Mouse (Mus musculus): ENCODE measurements around the gene Gsta4. TPM values are rescaled to one million over a fixed set of nuclear protein-coding genes. Genes with fewer than 3 reads are reported as not detected.
"Not testable (repeated sequence)": the region's sequence is repeated elsewhere in the genome, so short reads cannot be mapped to it uniquely, and the experiment has no call there.

The Gsta4 gene
- polyA plus RNA-seq, 1 experiment: 28.1 TPM

- no peak overlapping the region for H3K4me2 ChIP-seq (ENCODE audit: low read depth)
- no peaks in the 10 kb centered on the region for H3K27me3 ChIP-seq (ENCODE audit: control insufficient read depth, insufficient read depth, insufficient read length)
- H3K79me2 ChIP-seq (ENCODE audit: control insufficient read depth, insufficient read depth): no peaks in the 10 kb centered on the region
- no peak overlapping the region for H3ac ChIP-seq (ENCODE audit: control insufficient read depth, insufficient read length)
- no peak for TF ChIP-seq USF1 (IDR thresholded peaks at IDR 0.05; ENCODE audit: low read depth)
- TF ChIP-seq CEBPB (IDR thresholded peaks at IDR 0.05; ENCODE audit: insufficient read depth, poor library complexity, severe bottlenecking): no peak
- TF ChIP-seq MYOG (IDR thresholded peaks at IDR 0.05; ENCODE audit: control insufficient read depth in 1 of 3, insufficient read depth in 1 of 3, insufficient read length in 2 of 3, low read depth in 2 of 3): peak; percentile 24 to 82 (median 71)
- no peak for TF ChIP-seq E2F4 (IDR thresholded peaks at IDR 0.05; ENCODE audit: insufficient read depth)
- peak; percentile 37 for TF ChIP-seq TCF12 (IDR thresholded peaks at IDR 0.05; ENCODE audit: insufficient read depth, poor library complexity, severe bottlenecking)
- no peak for TF ChIP-seq POLR2A (IDR thresholded peaks at IDR 0.05; ENCODE audit: insufficient read length, low read depth)
- no peak for TF ChIP-seq POLR2AphosphoS2 (IDR thresholded peaks at IDR 0.05; ENCODE audit: insufficient read length, low read depth)
- no peak for TF ChIP-seq SRF (IDR thresholded peaks at IDR 0.05; ENCODE audit: control insufficient read depth, insufficient read length, low read depth)
- peak; percentile 40 to 99 (median 94) for TF ChIP-seq MYOD1 (IDR thresholded peaks at IDR 0.05; ENCODE audit: control insufficient read depth in 1 of 3, insufficient read length in 2 of 3, low read depth in 2 of 3)
- TF ChIP-seq REST (IDR thresholded peaks at IDR 0.05; ENCODE audit: insufficient read depth, insufficient read length): no peak
- no peak for TF ChIP-seq MAX (IDR thresholded peaks at IDR 0.05; ENCODE audit: low read depth)
- peak; percentile 74 for TF ChIP-seq TCF3 (IDR thresholded peaks at IDR 0.05; ENCODE audit: insufficient read length, low read depth)
- H3K4me3 ChIP-seq: no peak overlapping the region
- no peaks in the 10 kb centered on the region for H3K36me3 ChIP-seq (ENCODE audit: control insufficient read depth, insufficient read depth)
These were observed 34.4 kb upstream of the Gsta4 start for GRCm38 (mm10) chr9:78148149-78148548.

- H3K79me2 ChIP-seq (ENCODE audit: control insufficient read depth, insufficient read depth); H3K27me3 ChIP-seq (ENCODE audit: control insufficient read depth, insufficient read depth, insufficient read length); H3K36me3 ChIP-seq (ENCODE audit: control insufficient read depth, insufficient read depth); H3ac ChIP-seq (ENCODE audit: control insufficient read depth, insufficient read length); H3K4me2 ChIP-seq (ENCODE audit: low read depth); H3K4me3 ChIP-seq: not testable (repeated sequence)
These were observed 32.8 kb upstream of the Gsta4 start for GRCm38 (mm10) chr9:78149770-78150169.

DNA sequence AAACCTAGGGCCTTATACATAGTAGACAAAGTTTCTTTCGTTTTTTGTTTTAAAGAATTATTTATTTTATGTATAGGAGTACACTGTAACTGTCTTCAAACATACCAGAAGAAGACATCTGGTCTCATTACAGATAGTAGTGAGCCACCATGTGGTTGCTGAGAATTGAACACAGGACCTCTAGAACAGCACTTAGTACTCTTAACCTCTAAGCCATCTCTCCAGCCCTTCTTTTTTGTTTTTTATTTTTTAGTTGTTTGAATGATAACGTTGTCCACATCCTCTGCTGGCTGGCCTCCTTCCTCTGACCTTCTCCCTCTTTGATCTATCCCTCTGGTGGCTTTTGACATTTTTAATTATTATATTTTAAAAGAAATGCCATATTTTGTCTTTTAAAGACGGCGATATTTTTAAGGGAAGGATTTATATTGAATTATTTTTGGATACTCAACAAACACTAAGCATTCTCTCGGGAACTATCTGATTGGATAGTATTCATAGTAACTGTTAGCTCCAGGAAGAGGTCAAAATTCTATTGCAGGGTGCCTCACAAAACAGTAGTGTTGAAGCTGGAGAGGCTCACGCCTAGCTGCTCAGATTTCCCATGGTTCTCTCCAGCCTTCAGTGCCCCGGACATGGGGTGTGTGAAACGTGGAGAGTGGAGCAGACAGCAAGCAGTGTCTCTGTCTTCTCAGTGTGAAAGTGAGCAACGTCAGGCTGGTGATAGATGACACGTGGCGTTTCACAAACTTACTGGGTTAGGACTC, 28.2 kb upstream of the Gsta4 start:
- H3K36me3 ChIP-seq (ENCODE audit: control insufficient read depth, insufficient read depth): peaks cover 10% of the 10 kb centered on the region
- H3K27me3 ChIP-seq (ENCODE audit: control insufficient read depth, insufficient read depth, insufficient read length): no peaks in the 10 kb centered on the region
- no peak overlapping the region for H3K4me2 ChIP-seq (ENCODE audit: low read depth)
- no peak for TF ChIP-seq TCF12 (IDR thresholded peaks at IDR 0.05; ENCODE audit: insufficient read depth, poor library complexity, severe bottlenecking)
- TF ChIP-seq CEBPB (IDR thresholded peaks at IDR 0.05; ENCODE audit: insufficient read depth, poor library complexity, severe bottlenecking): no peak
- no peak for TF ChIP-seq SRF (IDR thresholded peaks at IDR 0.05; ENCODE audit: control insufficient read depth, insufficient read length, low read depth)
- no peak for TF ChIP-seq TCF3 (IDR thresholded peaks at IDR 0.05; ENCODE audit: insufficient read length, low read depth)
- TF ChIP-seq POLR2AphosphoS2 (IDR thresholded peaks at IDR 0.05; ENCODE audit: insufficient read length, low read depth): no peak
- TF ChIP-seq E2F4 (IDR thresholded peaks at IDR 0.05; ENCODE audit: insufficient read depth): no peak
- TF ChIP-seq MYOG (IDR thresholded peaks at IDR 0.05; ENCODE audit: control insufficient read depth in 1 of 3, insufficient read depth in 1 of 3, insufficient read length in 2 of 3, low read depth in 2 of 3): no peak
- no peak overlapping the region for H3ac ChIP-seq (ENCODE audit: control insufficient read depth, insufficient read length)
- no peak overlapping the region for H3K4me3 ChIP-seq
- no peaks in the 10 kb centered on the region for H3K79me2 ChIP-seq (ENCODE audit: control insufficient read depth, insufficient read depth)

DNA sequence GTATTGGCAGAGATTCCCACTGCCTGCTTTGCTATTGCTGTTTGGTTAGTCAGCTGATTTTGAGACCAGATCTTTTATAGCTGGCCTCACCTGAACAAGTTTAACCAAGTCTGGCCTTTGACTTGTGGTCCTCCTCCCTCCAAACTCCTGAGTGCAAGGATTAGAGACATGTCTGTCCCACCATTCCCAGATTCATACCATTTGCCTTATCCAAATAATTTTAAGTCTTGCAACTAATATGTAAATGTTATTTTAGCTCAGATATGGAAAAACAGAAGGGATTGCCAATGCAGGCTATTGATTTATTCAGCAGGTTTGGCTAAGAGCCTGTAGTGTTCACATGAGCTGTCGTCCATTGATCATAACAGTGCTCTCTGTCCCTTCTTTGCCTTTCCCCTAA, 25.4 kb upstream of the Gsta4 start:
- TF ChIP-seq USF1 (IDR thresholded peaks at IDR 0.05; ENCODE audit: low read depth) (no peak), TCF3 (IDR thresholded peaks at IDR 0.05; ENCODE audit: insufficient read length, low read depth) (no peak), E2F4 (IDR thresholded peaks at IDR 0.05; ENCODE audit: insufficient read depth) (no peak), MAX (IDR thresholded peaks at IDR 0.05; ENCODE audit: low read depth) (no peak), POLR2A (IDR thresholded peaks at IDR 0.05; ENCODE audit: insufficient read length, low read depth) (no peak), SRF (IDR thresholded peaks at IDR 0.05; ENCODE audit: control insufficient read depth, insufficient read length, low read depth) (no peak)

DNA sequence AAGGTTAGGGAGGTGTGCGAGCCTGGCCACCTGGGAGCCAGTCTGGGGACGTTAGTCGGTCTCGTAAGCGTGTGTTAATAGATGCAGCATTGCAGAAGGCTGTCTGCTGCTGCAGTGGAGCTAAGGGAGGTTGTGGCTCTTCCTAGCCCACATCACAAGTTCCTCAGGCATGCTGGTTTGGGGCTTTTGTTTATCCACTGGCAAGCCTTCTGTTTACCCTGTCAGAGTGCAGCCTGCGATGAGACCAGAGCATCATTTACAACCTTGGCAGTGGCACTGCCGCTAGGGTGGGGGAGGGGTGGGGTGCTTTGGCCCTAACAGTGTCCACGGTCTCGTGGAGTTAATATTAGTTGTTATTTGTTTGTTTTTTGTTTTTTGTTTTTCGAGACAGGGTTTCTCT, 19.3 kb upstream of the Gsta4 start:
- Histone ChIP-seq H3ac (ENCODE audit: control insufficient read depth, insufficient read length) (no peak overlapping the region), H3K4me2 (ENCODE audit: low read depth) (no peak overlapping the region), H3K36me3 (ENCODE audit: control insufficient read depth, insufficient read depth) (peaks cover 19% of the 10 kb centered on the region), H3K27me3 (ENCODE audit: control insufficient read depth, insufficient read depth, insufficient read length) (no peaks in the 10 kb centered on the region), H3K4me3 (no peak overlapping the region), H3K79me2 (ENCODE audit: control insufficient read depth, insufficient read depth) (no peaks in the 10 kb centered on the region)
- no peak for TF ChIP-seq CEBPB (IDR thresholded peaks at IDR 0.05; ENCODE audit: insufficient read depth, poor library complexity, severe bottlenecking)
- no peak for TF ChIP-seq TCF3 (IDR thresholded peaks at IDR 0.05; ENCODE audit: insufficient read length, low read depth)
- no peak for TF ChIP-seq MYOG (IDR thresholded peaks at IDR 0.05; ENCODE audit: control insufficient read depth in 1 of 3, insufficient read depth in 1 of 3, insufficient read length in 2 of 3, low read depth in 2 of 3)
- no peak for TF ChIP-seq MYOD1 (IDR thresholded peaks at IDR 0.05; ENCODE audit: control insufficient read depth in 1 of 3, insufficient read length in 2 of 3, low read depth in 2 of 3)
- TF ChIP-seq MAX (IDR thresholded peaks at IDR 0.05; ENCODE audit: low read depth): no peak
- TF ChIP-seq USF1 (IDR thresholded peaks at IDR 0.05; ENCODE audit: low read depth): no peak
- no peak for TF ChIP-seq SRF (IDR thresholded peaks at IDR 0.05; ENCODE audit: control insufficient read depth, insufficient read length, low read depth)
- no peak for TF ChIP-seq POLR2AphosphoS2 (IDR thresholded peaks at IDR 0.05; ENCODE audit: insufficient read length, low read depth)
- TF ChIP-seq TCF12 (IDR thresholded peaks at IDR 0.05; ENCODE audit: insufficient read depth, poor library complexity, severe bottlenecking): no peak
- no peak for TF ChIP-seq REST (IDR thresholded peaks at IDR 0.05; ENCODE audit: insufficient read depth, insufficient read length)
- TF ChIP-seq E2F4 (IDR thresholded peaks at IDR 0.05; ENCODE audit: insufficient read depth): no peak

More for the DNA sequence above, 25.4 kb upstream of the Gsta4 start:
- no peak overlapping the region for H3K4me2 ChIP-seq (ENCODE audit: low read depth)
- no peaks in the 10 kb centered on the region for H3K79me2 ChIP-seq (ENCODE audit: control insufficient read depth, insufficient read depth)
- no peaks in the 10 kb centered on the region for H3K27me3 ChIP-seq (ENCODE audit: control insufficient read depth, insufficient read depth, insufficient read length)
- H3K4me3 ChIP-seq: no peak overlapping the region
- H3K36me3 ChIP-seq (ENCODE audit: control insufficient read depth, insufficient read depth): peaks cover 21% of the 10 kb centered on the region
- H3ac ChIP-seq (ENCODE audit: control insufficient read depth, insufficient read length): no peak overlapping the region
